Mouse (Mus musculus): ENCODE results near the gene Il34.

DNA sequence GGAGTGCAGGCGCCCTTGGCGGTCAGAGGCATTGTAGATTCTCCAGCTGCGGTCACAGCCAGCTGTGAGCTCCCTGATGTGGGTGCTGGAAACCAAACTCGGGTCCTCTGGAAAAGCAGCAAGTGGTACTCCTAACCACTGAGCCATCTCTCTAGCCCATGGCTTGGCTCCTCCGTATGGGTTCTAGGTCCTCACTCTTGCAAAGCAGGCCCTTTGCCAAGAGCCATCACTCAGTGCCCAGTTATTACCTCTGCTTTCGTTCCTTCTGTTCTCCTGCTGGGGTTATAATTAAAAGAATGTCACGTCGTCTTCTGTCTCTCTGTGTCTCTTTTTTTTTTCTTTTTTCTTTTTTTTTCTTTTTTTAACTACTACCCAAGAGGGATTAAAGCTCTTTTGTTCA lies 72.7 kb downstream of the Il34 start:
- TF ChIP-seq CTCF (IDR thresholded peaks at IDR 0.05; ENCODE audit: insufficient read depth, low read length) (no peak), POLR2A (IDR thresholded peaks at IDR 0.05; ENCODE audit: borderline replicate concordance, extremely low read depth, low read depth, low read length) (no peak)

All from lung, adult 2 months (tissue).